Mouse (Mus musculus) v-Abl transformed pro-B cells (cell line): Measurements from ENCODE around the gene Slc2a1.

Source experiments
- in situ Hi-C, 2 experiments: fragments of 400-800 bp; cut with MboI; formaldehyde crosslinking; loops; one replicate each; pipeline ENCODE4 v1.15.1; 2025; ENCODE audit not compliant: unreplicated experiment in 2 of 2

Slc2a1 gene

DNA sequence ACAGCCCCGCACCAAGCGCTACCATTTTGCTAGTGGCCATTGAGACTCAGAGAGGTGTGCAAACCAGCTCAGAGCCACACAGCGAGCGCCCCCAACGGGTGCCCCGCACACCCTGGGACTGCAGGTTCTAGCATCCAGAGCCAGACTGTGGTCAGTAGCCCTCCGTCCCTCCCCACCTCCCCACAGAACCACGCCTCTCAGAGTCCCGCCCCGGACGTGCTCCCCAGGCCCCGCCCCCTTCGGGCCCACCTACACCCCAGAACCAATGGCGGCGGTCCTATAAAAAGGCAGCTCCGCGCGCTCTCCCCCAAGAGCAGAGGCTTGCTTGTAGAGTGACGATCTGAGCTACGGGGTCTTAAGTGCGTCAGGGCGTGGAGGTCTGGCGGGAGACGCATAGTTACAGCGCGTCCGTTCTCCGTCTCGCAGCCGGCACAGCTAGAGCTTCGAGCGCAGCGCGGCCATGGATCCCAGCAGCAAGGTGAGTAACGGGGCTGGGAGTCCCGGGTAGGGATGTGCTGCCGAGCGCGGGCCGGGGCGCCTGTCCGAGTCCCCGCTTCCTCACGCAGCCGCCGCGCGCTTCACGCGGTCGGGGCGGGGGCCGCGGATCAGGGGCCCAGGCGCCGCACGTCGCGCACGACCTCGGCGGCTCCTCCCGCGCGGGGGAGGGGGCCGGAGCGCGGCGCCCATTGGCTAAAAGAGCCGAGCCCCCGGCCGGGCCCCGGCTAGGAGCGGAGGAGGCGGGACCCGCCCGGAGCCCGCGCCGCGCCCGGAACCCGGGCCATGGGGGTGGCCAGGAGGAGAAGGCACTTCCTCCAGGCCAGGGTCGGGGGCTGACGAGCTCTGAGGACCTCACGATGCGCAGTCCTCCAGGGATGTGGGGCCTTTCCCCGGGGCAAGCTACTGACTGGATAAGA, at the start of gene Slc2a1:
Gene Slc2a1, plus strand, starts transcription at position 217 of the 914 bp plus-strand sequence.
- in situ Hi-C loops: loop anchor here in 1 of 2 experiments (25.0 kb wide), 1 partner anchor 946 kb away; no protein-coding TSS in a partner anchor

DNA sequence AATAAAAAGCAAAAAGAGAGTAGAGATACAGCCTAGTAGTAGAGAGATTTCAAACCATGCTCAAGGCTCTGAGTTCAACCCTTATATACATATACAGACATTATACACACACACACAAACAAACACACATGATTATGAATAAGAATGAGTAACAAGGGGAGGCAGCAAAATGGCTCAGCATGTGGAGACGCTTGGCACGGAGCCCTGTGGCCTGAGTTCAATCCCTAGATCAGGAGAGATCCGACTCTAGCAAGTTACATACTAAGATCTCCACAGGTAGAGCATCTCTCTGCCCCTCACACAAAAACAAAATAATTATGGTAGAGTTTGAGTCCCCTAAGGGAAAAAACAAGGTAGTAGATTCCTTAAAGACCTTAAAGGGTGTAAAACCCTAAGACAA, 41.7 kb upstream of the Slc2a1 start:
- in situ Hi-C loops: no loop called here

DNA sequence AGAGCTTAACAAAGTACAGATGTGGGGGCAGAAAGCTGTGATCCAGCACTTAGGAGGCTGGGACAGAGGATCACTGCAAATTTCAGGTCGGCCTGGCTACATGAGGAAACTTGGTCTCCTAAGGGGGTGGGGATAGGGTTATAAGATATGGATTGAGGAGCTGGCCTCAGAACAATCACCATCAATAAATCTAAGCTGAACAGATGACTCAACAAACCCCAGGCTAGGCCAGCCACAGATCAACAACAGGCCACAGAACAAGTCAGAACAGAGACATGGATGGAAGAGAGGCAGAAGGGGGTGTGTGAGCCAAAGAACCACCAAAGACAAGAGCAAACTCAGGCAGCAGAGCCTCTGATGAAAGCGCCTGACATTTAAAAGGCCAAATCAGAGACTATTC, 41.3 kb upstream of the Slc2a1 start:
- in situ Hi-C loops: no loop called here

DNA sequence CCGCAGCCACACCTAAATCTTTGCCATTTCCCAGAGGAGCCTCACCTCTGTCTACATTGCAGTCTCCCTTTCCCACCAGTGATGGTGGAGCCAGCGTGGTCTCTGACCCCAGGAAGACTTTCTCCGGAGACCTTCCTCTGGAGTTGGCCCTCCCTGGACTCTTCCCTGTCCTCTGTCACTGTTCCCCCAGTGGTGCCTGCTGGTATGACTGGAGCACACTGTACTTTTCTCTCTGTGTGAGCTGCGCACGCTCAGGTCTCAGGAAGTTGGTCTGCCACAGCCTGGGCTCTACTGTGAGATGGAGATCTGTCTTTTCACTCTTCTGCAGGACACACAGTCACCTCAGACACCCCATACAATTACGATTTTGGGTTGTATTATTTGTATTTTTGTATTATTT, 39.6 kb upstream of the Slc2a1 start:
- in situ Hi-C loops: no loop called here

GRCm38 (mm10) chr4:119070181-119070580, 38.3 kb upstream of the Slc2a1 start:
- in situ Hi-C loops: no loop called here

DNA sequence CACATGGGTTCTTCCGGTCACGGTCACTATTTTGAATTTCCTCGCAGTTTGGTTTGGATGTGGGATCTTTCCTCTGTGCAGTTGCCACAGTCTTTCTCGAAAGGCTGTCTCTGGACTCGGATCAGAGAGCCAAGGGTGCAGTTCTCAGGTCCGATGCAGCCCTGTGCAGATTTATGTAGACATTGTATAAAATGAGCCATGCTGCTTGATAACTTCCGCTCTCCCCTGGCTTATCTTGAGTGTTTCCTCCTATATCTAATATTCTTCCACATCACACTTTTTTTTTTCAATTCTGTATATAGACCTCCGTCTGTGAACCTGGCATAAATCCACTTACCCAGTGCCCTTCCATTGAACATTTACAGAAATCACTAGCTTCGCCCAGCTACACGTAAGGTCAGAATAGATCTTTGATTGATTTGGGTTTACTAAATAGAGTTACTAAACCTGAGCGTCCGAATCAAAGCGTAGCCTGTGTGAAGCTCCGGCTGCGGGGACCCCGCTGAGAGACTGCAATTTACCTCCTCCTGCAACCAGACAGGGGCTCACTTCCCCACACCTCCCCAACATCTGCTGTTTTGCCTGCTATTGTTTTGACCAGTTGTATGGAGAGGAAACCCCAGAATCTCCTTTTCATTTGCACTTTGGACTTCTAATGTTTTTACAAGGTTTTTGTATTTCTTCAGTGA, 37.4 kb upstream of the Slc2a1 start:
- in situ Hi-C loops: no loop called here

DNA sequence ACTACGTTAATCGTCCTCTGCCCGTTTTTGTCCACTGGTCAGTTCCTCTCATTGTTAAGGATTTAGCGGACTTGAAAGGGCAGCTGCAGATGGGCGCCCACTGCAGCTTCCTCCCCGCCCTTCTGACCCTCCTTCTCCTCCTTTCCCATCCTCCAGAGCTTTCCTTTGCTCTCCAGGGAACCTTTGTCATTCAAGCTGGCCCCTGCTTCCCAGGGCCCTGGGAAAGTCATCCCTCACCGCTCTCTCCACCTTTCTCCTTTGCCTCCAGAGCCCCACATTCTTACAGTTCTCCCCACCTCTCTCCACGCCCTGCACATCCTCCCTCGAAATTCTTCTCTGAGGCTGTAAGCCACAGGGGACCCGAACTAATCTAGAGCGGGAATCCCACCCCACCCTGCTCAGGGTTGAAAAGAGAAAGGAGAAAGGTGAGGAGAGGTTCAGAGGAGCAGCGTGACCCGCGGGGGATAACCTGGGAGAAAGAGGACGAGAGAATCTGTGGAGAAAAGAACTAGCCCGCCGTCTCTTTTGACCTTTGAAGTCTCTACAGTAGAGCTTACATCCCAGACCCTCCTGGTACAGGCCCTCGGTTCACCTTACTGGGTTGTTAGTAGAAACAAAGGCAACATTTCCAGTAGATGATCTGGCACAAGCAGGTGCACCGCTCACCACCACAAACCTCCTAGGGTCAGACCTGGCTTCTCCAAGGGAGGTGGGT, 36.7 kb upstream of the Slc2a1 start:
- in situ Hi-C loops: no loop called here

GRCm38 (mm10) chr4:119072363-119072940, 36.1 kb upstream of the Slc2a1 start:
- in situ Hi-C loops: no loop called here

- in situ Hi-C loops: no loop called here
These were observed 35.5 kb upstream of the Slc2a1 start for GRCm38 (mm10) chr4:119072941-119073451.

GRCm38 (mm10) chr4:119073626-119074025, 34.9 kb upstream of the Slc2a1 start:
- in situ Hi-C loops: no loop called here

GRCm38 (mm10) chr4:119074596-119074995, 33.9 kb upstream of the Slc2a1 start:
- in situ Hi-C loops: no loop called here

GRCm38 (mm10) chr4:119075273-119075672, 33.2 kb upstream of the Slc2a1 start:
- in situ Hi-C loops: no loop called here

DNA sequence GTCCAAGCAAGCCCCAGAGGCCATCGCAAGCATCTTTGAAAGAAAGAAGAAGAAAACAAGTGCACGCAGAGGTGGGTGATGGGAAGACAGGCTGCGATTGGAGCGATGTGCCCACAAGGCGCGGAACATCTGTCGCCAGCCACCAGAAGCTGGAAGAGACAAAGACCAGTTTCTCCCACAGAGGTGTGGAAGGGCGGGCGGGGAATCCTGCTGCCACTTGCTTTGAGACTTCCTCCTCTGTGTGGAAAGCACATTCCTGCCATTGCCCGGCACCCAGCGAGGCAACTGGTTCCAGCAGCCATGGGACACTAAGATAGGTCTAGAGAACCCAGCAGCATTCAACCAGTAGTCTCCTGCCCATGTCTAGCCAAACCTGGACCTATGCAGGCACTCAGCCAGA, 32.2 kb upstream of the Slc2a1 start:
- in situ Hi-C loops: no loop called here

GRCm38 (mm10) chr4:119077084-119077682, 31.3 kb upstream of the Slc2a1 start:
- in situ Hi-C loops: no loop called here

DNA sequence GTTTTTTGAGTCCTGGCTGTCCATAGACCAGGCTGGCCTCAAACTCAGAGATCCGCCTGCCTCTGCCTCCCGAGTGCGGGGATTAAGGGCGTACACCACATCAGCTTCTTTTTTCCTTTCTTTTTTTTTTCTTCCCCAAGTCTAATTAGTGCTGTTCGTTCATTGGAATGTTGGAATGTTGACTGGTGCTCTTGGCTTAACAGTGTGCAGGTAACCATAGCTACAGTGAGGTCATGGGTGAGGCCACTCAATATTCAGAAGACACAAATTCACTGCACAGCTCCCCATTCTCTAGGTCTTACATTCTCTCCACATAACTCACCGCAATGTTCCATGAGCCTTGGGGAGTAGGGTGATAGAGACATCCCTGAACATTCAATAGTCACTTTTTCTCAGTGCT, 28.6 kb upstream of the Slc2a1 start:
- in situ Hi-C loops: no loop called here

- in situ Hi-C loops: no loop called here
These were observed 25.7 kb upstream of the Slc2a1 start for GRCm38 (mm10) chr4:119082740-119083231.

GRCm38 (mm10) chr4:119088424-119088823, 20.1 kb upstream of the Slc2a1 start:
- in situ Hi-C loops: no loop called here

- in situ Hi-C loops: no loop called here
These were observed 14.6 kb upstream of the Slc2a1 start for GRCm38 (mm10) chr4:119093890-119094289.

DNA sequence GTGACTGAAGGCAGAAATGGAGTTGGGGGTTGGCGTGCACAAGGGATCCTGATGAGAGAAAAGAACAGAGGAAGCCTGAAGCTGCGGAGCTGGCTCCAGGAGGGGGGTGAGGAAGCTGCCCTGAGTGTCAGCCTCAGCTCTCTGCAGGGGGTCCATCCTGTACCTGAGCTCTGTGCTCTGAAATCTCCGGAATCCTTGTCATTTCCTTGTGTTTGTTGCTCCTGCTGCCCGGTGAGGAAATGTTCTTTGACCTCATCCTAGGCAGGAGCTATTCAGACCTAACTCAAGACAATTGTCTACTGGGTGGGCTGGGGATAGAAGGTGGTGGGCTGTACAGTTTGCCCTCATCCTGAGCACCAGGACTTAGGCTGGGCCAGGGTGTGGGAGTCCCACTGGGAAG, 13.5 kb upstream of the Slc2a1 start:
- in situ Hi-C loops: no loop called here

DNA sequence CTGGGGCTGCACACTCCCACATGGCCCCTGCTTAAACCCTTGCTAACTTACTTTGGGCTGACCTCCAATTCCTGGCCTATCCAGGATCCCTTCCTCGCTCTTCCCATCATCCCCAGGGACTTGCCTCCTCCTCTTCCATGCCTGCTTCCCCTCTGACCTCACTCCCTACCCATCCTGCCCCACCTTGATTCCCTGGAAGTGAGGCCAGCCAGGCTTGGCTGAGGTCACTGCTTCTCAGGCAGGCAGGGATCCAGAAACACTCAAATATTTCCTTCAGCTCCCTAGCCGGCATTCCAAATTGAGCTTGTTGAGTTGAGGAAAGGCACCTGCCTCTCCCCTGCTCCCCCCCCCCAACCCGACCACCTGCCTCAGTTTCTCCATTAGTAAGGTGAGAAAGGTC, 12.1 kb upstream of the Slc2a1 start:
- in situ Hi-C loops: no loop called here
